Mouse (Mus musculus) liver, adult (tissue): ENCODE results near the gene Aspg.

Experiments
- GATA4 ChIP-seq: IDR thresholded peaks from 2 replicates; pipeline ENCODE4 v1.6.1; 2014; ENCODE audit warnings: mild to moderate bottlenecking, low read length; ENCODE audit not compliant: insufficient replicate concordance

The Aspg gene

DNA sequence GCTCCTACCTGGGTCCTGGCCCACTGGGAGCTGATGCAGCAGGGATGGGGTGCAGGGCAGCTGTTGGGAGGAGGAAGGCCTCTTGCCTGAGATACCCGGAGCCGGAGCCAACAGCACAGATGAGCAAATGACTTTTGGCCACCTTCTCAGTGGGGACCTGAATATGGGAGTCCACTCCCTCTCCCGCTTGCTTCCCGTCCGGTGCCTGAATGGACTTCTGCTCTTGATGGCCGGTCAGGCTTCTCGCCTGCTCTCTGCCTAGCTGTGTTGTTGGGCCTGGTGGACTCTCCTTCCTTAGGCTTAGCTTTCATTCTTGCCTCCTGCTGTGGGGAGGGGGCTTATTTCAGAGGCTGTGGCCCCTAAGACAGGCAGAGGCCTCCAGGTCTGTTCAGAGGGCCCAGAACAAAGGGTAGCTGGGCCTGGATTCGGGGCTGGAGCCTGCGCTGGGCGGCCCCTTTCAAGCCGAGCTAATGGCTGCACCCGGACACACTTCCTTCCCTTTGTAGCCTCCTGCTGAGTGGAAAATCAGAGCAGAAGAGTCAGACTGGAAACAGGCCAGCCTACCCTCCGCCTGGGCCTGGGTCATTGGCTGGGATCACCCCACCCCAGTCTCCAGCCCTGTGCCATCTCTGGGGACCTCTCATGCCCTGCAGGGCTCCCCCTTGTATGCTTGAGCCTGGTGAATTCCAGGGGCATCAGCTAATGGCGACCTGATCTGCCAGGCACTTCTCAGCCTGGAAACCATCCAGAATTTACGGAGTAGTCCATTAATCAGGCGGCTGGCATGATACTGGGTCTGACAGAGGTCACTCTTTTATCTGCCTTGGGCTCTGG, 49.0 kb downstream of the Aspg start:
- TF ChIP-seq GATA4, result 0 out of 2 replicates have a peak, but pooled peaks have one; percentile 34

DNA sequence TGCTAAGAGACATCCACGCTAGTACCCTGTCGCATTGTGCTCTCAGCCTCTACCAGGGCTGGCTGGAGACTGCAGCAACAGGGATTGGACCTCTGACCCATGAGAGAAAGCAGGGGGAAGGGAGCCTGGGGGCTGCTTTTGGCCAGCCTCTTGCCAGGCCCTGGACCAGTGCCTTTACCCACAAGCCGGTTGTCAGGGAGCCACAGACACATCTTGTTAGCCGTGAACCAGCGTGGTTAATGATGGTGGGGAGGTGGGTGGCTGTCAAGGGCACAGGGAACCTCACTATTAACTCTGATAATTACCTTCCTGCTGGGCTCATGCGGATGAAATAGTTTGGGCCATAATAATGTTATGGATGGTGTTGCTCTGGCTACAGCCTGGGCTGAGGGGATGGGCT, 50.3 kb downstream of the Aspg start:
- TF ChIP-seq GATA4, result no peak

DNA sequence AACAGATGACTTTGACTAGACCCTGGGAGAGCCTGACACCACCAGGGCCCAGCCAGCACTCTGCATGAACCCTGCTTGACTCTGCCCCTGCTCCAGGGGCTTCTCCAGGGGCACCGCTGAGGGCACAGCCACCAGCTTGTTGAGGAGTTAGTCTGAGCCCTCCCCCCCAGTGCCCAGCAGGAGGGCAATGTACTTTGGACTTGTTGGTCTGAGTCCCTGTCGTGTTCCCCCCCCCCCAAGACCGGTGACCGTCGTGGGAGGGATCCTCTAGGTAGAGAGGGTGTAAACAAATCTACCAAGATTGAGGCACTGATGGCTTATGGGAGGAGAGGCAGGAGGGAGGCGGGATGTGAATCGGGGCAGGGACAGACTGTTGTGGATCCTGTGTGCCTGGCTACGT, 51.8 kb downstream of the Aspg start:
- TF ChIP-seq GATA4, result no peak

- no peak for TF ChIP-seq GATA4
Measured at GRCm38 (mm10) chr12:112158784-112159183, 52.3 kb downstream of the Aspg start.

DNA sequence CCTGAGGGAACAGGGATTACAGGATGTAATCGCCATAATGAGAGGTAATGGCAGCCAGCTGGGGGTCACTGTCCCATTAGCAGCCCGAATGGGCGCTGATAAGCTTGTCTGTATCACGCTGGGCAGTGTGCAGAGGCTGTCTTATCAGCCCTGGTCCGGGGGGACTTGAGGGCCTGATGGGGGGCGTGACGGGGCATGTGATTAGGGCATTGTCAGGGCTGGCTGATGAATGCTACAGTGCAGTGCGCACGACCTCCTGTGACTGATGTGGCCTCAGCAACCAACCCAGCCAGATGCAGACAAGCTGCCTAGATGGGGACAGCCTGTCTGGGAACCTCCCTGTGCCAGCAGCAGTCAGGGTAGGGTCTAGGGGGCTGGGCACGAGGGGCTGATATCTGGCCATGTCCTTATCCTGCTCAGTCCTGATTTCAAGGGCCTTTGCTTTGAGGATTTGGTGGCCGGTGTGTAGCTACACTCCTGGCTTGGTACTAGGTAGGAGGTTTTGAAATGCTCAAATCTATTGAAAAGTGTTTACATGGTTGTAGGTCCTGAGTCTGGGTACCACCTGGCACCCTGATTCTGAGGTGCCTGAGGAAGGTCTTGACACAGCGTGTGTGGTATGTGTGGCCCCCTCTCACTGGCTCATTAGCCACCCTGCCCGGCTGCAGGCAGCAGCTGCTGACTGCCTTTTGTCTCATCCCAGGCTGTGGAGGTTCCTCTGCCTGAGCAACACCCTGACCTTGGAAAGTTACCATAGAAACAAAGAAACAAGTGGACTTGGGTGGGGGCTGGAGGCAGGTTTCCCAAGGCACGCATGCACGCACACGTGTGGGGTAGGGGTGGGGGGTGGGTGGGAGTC, 57.7 kb downstream of the Aspg start:
- TF ChIP-seq GATA4, result no peak; the same call in 1 of the 2 replicates

GRCm38 (mm10) chr12:112164840-112165219, 58.4 kb downstream of the Aspg start:
- no peak for TF ChIP-seq GATA4

DNA sequence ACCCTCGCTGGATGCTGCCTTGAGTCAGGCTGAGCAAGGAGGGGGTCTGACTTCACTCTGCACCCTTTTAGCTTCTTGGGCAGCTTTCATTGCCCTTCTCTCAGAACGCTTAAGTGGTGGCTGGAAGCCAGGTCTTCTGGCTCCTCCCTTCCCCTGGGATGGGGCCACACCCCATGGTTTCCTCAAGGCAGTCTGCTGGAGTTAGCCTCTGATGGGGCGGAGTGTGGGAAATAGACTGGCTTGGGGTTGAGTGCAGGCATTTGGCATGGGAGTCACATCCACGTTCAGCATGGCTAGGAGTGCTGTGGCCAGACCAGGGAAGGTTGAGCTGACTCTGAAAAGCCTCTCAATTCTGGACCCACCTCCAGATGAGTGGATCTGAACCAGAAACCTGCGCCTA, 62.8 kb downstream of the Aspg start:
- TF ChIP-seq GATA4, result no peak

DNA sequence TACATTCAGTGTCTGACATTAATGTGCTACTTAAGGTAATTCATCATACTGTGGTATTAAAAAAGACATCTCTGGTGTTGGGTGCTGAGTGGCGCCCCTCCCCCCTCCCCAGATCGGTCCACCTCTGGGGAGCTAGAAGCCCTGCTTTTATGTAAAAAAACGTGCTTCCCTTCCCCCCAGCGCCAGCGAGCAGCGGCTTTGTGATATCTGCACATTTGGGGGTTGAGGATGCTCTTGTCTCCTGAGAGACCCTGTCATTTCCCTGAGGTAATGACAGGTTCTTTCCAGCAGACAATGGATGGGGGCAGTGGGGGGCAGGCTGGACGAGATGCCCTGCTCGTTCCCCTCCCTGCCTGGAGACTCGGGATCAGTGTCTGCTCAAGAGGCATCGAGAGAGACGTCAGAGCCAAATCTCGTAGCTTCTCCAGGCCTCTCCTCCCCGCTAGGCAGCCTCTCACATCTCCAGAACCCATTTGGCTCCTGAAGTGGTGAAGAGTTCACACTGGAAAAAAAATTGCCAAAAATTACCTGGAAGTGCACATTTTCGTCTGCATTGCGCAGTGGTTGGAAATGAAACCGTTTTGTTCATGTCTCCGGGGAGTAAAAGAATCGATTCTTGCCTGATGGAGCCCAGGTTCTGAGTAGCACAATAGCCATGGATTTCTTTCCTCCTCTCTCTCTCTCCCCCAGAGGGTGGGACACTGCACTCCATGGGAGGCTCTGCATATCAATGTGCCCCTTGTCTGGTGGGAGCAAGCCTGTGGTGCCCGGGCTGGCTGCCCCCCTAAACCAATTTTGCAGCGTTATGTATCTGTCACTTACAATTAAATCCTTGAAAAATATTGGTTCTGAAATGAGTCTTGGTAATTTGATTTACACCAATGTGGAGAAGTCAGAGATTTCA, 64.4 kb downstream of the Aspg start:
- no peak for TF ChIP-seq GATA4

- TF ChIP-seq GATA4, result no peak
Measured at GRCm38 (mm10) chr12:112171657-112172056, 65.2 kb downstream of the Aspg start.

GRCm38 (mm10) chr12:112172214-112172613, 65.7 kb downstream of the Aspg start:
- no peak for TF ChIP-seq GATA4
